Mouse (Mus musculus) midbrain, postnatal 0 days (tissue): Measurements from ENCODE around the gene Glp1r. TPM values are rescaled to one million over a fixed set of nuclear protein-coding genes. Genes with fewer than 3 reads are reported as not detected.
A peak's percentile ranks its signal among the peaks of the same experiment; 100 is the strongest.

Experiments used
- ATAC-seq: fragments of 200-750 bp; cut with Nextera tagmentation; 2 replicates; pipeline ENCODE4 v1.8.0; 2017; ENCODE audit warnings: moderate number of reproducible peaks, mild to moderate bottlenecking, moderate TSS enrichment, moderate library complexity; ENCODE audit not compliant: low FRiP score
- DNase-seq: peaks from one replicate; pipeline ENCODE4 v3.0.0-alpha.2; 2015; ENCODE audit warnings: low spot score
- H3K27ac ChIP-seq: fragments of 300-500 bp; sonication (generic); 2 replicates; pipeline ENCODE4 v1.5.1; 2014; ENCODE audit warnings: low read depth, mild to moderate bottlenecking, low read length, mixed read lengths
- H3K27me3 ChIP-seq: fragments of 300-500 bp; sonication (generic); 2 replicates; pipeline ENCODE4 v1.6.1; 2014; ENCODE audit warnings: low read length, control low read depth, mixed read lengths; ENCODE audit not compliant: insufficient read depth
- H3K36me3 ChIP-seq: fragments of 300-500 bp; sonication (generic); 2 replicates; pipeline ENCODE4 v1.6.1; 2014; ENCODE audit warnings: low read length, control low read depth, mixed read lengths; ENCODE audit not compliant: insufficient read depth
- H3K4me1 ChIP-seq: fragments of 300-500 bp; sonication (generic); 2 replicates; pipeline ENCODE4 v1.6.1; 2014; ENCODE audit warnings: mild to moderate bottlenecking, control low read depth, antibody characterized with exemption, low read length, mixed read lengths; ENCODE audit not compliant: insufficient read depth
- H3K4me2 ChIP-seq: fragments of 300-500 bp; sonication (generic); 2 replicates; pipeline ENCODE4 v1.6.1; 2014; ENCODE audit warnings: low read depth, mild to moderate bottlenecking, low read length, mixed read lengths; ENCODE audit not compliant: poor library complexity, severe bottlenecking
- H3K4me3 ChIP-seq: fragments of 300-500 bp; sonication (generic); 2 replicates; pipeline ENCODE4 v1.5.1; 2014; ENCODE audit warnings: low read depth, mild to moderate bottlenecking, low read length, moderate library complexity
- H3K9ac ChIP-seq: fragments of 300-500 bp; sonication (generic); replicated peaks from 2 replicates; pipeline ENCODE4 v1.6.1; 2014; ENCODE audit warnings: mild to moderate bottlenecking, low read length, moderate library complexity, mixed read lengths; ENCODE audit not compliant: poor library complexity, severe bottlenecking
- H3K9me3 ChIP-seq: fragments of 300-500 bp; sonication (generic); 2 replicates; pipeline ENCODE4 v1.6.1; 2016; ENCODE audit warnings: low read length, control low read depth
- CTCF ChIP-seq: IDR thresholded peaks from 2 replicates; pipeline ENCODE4 v1.5.1; 2016; ENCODE audit warnings: antibody characterized with exemption, mild to moderate bottlenecking
- WGBS: fragments of 180-500 bp; shearing (Covaris S2); extraction: QIAGEN DNeasy Blood & Tissue Kit; methylation state at CpG from one replicate; pipeline ENCODE4 v1.1.7; 2014; 5-methylcytosine and 5-hydroxymethylcytosine counted together
- polyA plus RNA-seq: library from polyadenylated mRNA; unstranded; fragments of >200 nt; fragmentation: Nextera tagmentation; extraction: Ambion mirVana; gene quantifications from 2 replicates; pipeline ENCODE4 v1.2.1, GENCODE M21; 2015
- total RNA-seq: library from RNA; depleted of rRNA; stranded (reverse); fragments of >200 nt; gene quantifications from 2 replicates; pipeline ENCODE4 v1.2.3, GENCODE M21; 2014

Glp1r gene
- total and polyA plus RNA-seq, 2 experiments from 2014 or later = 1.5 to 3.4 TPM

GRCm38 (mm10) chr17:30897075-30897474 lies 4.5 kb upstream of the Glp1r start:
- 21% methylated on average over 2 of the region's 2 CpGs for WGBS
- no peak for DNase-seq
- Histone ChIP-seq H3K27me3 (no peaks in the 10 kb centered on the region), H3K4me2 (no peak overlapping the region), H3K27ac (no peak overlapping the region), H3K4me3 (no peak overlapping the region), H3K36me3 (no peaks in the 10 kb centered on the region), H3K9ac (no peak overlapping the region), H3K9me3 (no peaks in the 10 kb centered on the region), H3K4me1 (peaks cover 5% of the 10 kb centered on the region; the same call in 1 of the 2 replicates)
- no peak for TF ChIP-seq CTCF
- no peak for ATAC-seq

- Histone ChIP-seq H3K27me3 (0 out of 2 replicates have a peak, but pooled peaks cover 4% of the 10 kb centered on the region), H3K4me3 (no peak overlapping the region), H3K9ac (no peak overlapping the region), H3K4me2 (no peak overlapping the region), H3K4me1 (peaks cover 5% of the 10 kb centered on the region; the same call in 1 of the 2 replicates), H3K9me3 (no peaks in the 10 kb centered on the region), H3K36me3 (no peaks in the 10 kb centered on the region), H3K27ac (no peak overlapping the region)
- no peak for ATAC-seq
- 58% methylated on average over 2 of the region's 2 CpGs for WGBS
- no peak for TF ChIP-seq CTCF
- no peak for DNase-seq
These were observed 2.5 kb downstream of the Glp1r start for GRCm38 (mm10) chr17:30904096-30904495.

DNA sequence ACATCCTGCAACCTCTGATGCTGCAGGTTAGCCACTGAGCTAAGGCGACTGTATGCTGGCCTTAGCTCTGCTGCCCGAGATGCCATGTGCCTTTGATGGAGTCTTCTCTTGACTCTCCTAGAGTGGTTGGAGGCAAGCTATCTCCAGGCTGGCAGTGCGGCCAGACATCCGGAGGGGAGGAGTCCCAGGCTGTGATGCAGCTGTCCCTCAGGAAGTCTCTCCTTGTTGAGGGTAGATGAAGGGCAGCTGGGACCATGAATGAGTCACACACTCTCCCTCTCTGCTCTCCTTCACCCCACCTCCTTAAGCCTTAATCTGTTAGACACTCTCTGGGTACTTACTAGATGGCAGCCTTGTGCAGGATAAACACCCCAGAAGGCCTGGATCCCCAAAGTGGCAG lies 6.0 kb downstream of the Glp1r start:
- no peaks in the 10 kb centered on the region for H3K36me3 ChIP-seq
- WGBS = 74% methylated on average over 4 of the region's 4 CpGs

DNA sequence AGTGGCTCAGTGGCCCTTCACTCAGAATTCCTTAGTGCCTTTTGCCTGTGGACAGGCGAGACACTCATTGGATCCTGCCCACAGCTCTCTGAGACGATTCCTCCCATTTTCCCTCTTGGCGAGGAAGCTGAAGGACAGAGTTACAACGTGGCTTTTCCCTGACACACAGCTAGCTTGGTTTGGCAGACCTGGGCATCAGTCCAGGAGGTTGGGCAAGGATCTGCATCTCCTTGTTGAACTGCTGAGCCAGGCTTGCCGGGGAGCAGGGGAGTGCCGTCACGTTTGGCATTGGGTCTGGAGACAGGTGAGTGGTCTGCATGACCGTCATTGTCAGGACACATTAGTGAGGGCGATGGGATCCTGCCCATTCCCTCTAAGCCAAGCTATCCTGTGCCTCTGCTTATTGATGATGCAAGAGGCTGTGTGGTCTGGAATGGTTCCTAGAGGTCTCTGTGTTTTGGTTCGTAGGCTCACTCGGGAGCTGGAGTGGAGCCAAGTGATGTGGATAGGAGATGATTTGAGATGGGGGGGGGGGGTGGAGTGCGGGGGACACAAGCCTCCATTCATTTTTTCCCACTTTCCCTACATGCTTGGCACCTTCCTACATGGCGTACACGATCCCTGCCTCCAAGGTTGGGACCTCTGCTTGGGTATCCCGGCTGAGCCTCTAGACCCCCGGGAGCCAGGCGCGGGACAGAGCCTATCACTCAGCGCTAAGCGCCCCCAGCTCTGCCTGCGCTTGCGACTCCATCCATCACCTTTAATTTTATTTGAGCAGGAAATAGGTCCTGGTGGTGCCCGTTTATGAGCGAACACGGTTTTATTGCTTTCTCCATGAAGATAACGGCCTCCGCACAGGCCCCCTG lies 9.5 kb downstream of the Glp1r start:
- Histone ChIP-seq H3K27ac (no peak overlapping the region), H3K36me3 (no peaks in the 10 kb centered on the region), H3K9me3 (no peaks in the 10 kb centered on the region), H3K4me3 (no peak overlapping the region), H3K9ac (no peak overlapping the region), H3K27me3 (no peaks in the 10 kb centered on the region), H3K4me2 (no peak overlapping the region), H3K4me1 (no peaks in the 10 kb centered on the region)
- no peak for TF ChIP-seq CTCF
- DNase-seq (peak; percentile 17), ATAC-seq (no peak)
- WGBS = 76% methylated on average over 27 of the region's 27 CpGs

More for the DNA sequence above, 6.0 kb downstream of the Glp1r start:
- H3K4me1 ChIP-seq = no peaks in the 10 kb centered on the region
- no peaks in the 10 kb centered on the region for H3K27me3 ChIP-seq
- no peak overlapping the region for H3K4me3 ChIP-seq
- no peak for TF ChIP-seq CTCF
- H3K9ac ChIP-seq = no peak overlapping the region
- no peak for ATAC-seq
- H3K4me2 ChIP-seq = no peak overlapping the region
- no peak overlapping the region for H3K27ac ChIP-seq
- no peak for DNase-seq
- no peaks in the 10 kb centered on the region for H3K9me3 ChIP-seq

DNA sequence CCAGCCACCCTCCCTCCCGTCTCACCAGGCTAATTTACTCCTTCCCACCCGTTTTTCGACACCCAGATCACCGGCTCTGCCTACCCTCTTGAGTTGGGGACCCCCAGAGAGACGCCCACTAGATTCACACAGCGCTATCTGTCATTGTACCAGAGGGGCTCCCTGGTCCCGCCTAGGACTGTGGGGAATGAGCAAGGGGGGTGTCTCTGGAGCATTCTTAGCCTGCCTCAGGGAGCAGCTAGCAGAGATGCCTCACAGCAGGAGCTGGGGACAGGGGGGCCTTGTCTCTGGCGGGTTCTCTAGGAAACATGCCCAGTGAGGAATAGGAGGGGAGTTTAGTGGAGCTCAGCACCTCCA lies 10.1 kb downstream of the Glp1r start:
- no peaks in the 10 kb centered on the region for H3K9me3 ChIP-seq
- H3K4me3 ChIP-seq = no peak overlapping the region
- no peak for TF ChIP-seq CTCF
- WGBS = 60% methylated on average over 8 of the region's 8 CpGs
- no peak overlapping the region for H3K9ac ChIP-seq
- ATAC-seq = no peak
- H3K36me3 ChIP-seq = no peaks in the 10 kb centered on the region
- no peak overlapping the region for H3K4me2 ChIP-seq
- no peak overlapping the region for H3K27ac ChIP-seq
- H3K27me3 ChIP-seq = no peaks in the 10 kb centered on the region
- H3K4me1 ChIP-seq = no peaks in the 10 kb centered on the region
- no peak for DNase-seq

DNA sequence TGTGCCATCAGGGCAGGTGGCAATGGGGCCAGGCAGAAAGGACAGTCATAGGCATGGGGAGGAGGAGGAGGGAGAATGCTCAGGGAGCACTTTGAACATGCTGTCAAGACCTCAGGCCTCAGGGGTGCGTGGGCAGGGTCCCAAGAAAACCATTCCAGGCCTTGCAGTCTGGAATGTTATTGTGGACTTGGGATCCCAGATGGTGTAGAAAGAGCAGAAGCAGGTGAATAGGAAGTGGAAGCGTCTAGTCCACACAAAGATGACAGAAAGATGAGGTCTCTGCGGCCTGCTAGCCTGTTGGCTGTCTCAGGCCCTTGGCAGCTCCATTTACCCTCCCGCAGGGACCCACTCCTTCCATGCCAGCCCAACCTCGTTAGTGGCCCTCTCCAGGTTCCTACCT lies 10.9 kb downstream of the Glp1r start:
- Histone ChIP-seq H3K4me1 (no peaks in the 10 kb centered on the region), H3K27ac (no peak overlapping the region), H3K4me2 (no peak overlapping the region), H3K9me3 (no peaks in the 10 kb centered on the region), H3K27me3 (no peaks in the 10 kb centered on the region), H3K9ac (no peak overlapping the region), H3K4me3 (no peak overlapping the region), H3K36me3 (no peaks in the 10 kb centered on the region)
- 85% methylated on average over 5 of the region's 5 CpGs for WGBS
- DNase-seq (no peak), ATAC-seq (no peak)
- no peak for TF ChIP-seq CTCF
